Mouse (Mus musculus) G1E (cell line): ENCODE results near the gene Ptgir. TPM values are rescaled to one million over a fixed set of nuclear protein-coding genes. Genes with fewer than 3 reads are reported as not detected.
A peak's percentile ranks its signal among the peaks of the same experiment; 100 is the strongest.

Experiments used
- ATAC-seq: 2 replicates; pipeline ENCODE4 v1.8.0; 2016; ENCODE audit warnings: mild to moderate bottlenecking; ENCODE audit not compliant: insufficient number of reproducible peaks, poor library complexity, low FRiP score, severe bottlenecking; ENCODE audit errors: extremely low read depth
- DNase-seq: peaks from one replicate; pipeline ENCODE4 v3.0.0; 2012; ENCODE audit warnings: low spot score
- H3K27me3 ChIP-seq: 2 replicates; pipeline ENCODE4 v1.6.1; 2012; ENCODE audit warnings: mild to moderate bottlenecking, low read length, inconsistent platforms; ENCODE audit not compliant: insufficient read depth
- H3K36me3 ChIP-seq: replicated peaks from 2 replicates; pipeline ENCODE3; 2012; ENCODE audit warnings: mild to moderate bottlenecking, inconsistent platforms
- H3K4me1 ChIP-seq: 2 replicates; pipeline ENCODE4 v1.6.1; 2012; ENCODE audit warnings: low read depth, low read length, inconsistent platforms, mixed read lengths; ENCODE audit not compliant: insufficient read depth
- H3K4me3 ChIP-seq: 2 replicates; pipeline ENCODE4 v1.5.1; 2012; ENCODE audit warnings: low read depth, mild to moderate bottlenecking, inconsistent platforms, low read length, moderate library complexity, mixed read lengths
- H3K9me3 ChIP-seq: replicated peaks from 2 replicates; pipeline ENCODE4 v1.6.1; 2012; ENCODE audit warnings: inconsistent platforms
- CTCF ChIP-seq: IDR thresholded peaks from 2 replicates; pipeline ENCODE4 v1.5.1; 2012; ENCODE audit warnings: low read depth, low read length, inconsistent platforms, mixed read lengths
- GATA1 ChIP-seq: IDR thresholded peaks from 2 replicates; pipeline ENCODE4 v1.6.1; 2012; ENCODE audit warnings: borderline replicate concordance, low read length, inconsistent platforms, mixed read lengths
- GATA2 ChIP-seq: IDR thresholded peaks from 2 replicates; pipeline ENCODE4 v1.6.1; 2012; ENCODE audit warnings: low read depth, low read length, inconsistent platforms, borderline replicate concordance
- POLR2AphosphoS5 ChIP-seq: IDR thresholded peaks from 2 replicates; pipeline ENCODE4 v1.6.1; 2012; ENCODE audit warnings: low read depth, low read length, inconsistent platforms; ENCODE audit not compliant: insufficient replicate concordance
- TAL1 ChIP-seq: conservative IDR thresholded peaks from 2 replicates; pipeline ENCODE4 v1.6.1; 2012; ENCODE audit warnings: low read depth, low read length, inconsistent platforms, mixed read lengths
- polyA plus RNA-seq: library from polyadenylated mRNA; stranded (reverse); fragments of >175 nt; gene quantifications from 2 replicates; pipeline ENCODE4 v1.2.3, GENCODE M21; 2012
- total RNA-seq, 2 experiments: library from RNA; stranded (forward) in 1 of 2; stranded (reverse) in 1 of 2; fragments of 200-1000 nt in 1 of 2; fragments of >200 nt in 1 of 2; fragmentation: Nextera tagmentation in 1 of 2; gene quantifications; 2 replicates each; pipeline ENCODE4 v1.2.3; 2014 to 2017

Ptgir gene
- total and polyA plus RNA-seq, 3 experiments, result 0.05 to 3.5 TPM; not detected in 1

DNA sequence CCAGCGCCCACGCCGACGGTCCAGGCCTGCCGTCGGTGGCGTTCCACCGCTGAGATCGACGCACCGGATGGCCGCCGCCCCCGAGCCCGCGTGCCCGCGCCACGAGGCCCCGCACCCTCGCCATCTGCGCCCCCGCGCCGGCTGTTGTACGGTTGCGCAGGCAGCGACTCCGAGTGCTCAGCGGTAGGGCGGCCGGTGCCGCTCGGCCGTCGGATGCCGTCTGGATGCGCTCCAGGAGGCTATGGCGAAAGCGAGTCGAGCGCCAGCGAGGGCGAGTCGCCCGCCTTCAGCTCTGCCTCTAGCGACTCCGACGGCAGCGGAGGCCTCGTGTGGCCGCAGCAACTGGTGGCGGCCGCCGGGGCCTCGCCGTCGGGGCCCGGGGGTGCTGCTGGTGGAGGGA, 20.4 kb upstream of the Ptgir start:
- Histone ChIP-seq H3K4me1 (no peaks in the 10 kb centered on the region), H3K9me3 (peaks cover 24% of the 10 kb centered on the region), H3K36me3 (no peaks in the 10 kb centered on the region), H3K4me3 (peak overlapping the region; percentile 9; the same call in 1 of the 2 replicates), H3K27me3 (peaks cover 30% of the 10 kb centered on the region)
- no peak for DNase-seq
- TF ChIP-seq GATA1 (no peak), GATA2 (no peak), CTCF (no peak), POLR2AphosphoS5 (no peak), TAL1 (no peak)
- no peak for ATAC-seq

DNA sequence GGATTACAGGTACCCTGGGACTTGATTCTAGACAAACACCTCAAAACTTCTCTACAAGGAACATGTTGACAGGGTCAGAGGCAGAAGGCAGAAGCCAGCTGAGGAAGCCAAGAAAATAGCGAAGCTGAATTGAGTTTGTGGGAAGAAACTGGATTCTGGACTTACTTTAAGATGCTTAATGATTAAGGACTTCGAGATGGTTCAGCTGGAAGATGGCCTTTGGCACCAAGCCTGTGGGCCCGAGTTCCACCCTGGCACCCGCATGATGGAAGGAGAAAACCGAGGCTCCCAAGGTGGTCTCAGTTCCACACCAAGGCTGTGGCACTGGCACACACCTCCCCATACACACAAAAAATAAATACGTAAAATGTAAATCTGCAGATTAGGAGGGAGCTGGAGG, 15.8 kb upstream of the Ptgir start:
- Histone ChIP-seq H3K27me3 (peaks cover 44% of the 10 kb centered on the region), H3K4me1 (peaks cover 26% of the 10 kb centered on the region), H3K4me3 (no peak overlapping the region), H3K36me3 (no peaks in the 10 kb centered on the region), H3K9me3 (peaks cover 13% of the 10 kb centered on the region)
- TF ChIP-seq GATA2 (no peak), POLR2AphosphoS5 (no peak), CTCF (no peak), TAL1 (no peak), GATA1 (no peak)
- DNase-seq, result no peak
- no peak for ATAC-seq

DNA sequence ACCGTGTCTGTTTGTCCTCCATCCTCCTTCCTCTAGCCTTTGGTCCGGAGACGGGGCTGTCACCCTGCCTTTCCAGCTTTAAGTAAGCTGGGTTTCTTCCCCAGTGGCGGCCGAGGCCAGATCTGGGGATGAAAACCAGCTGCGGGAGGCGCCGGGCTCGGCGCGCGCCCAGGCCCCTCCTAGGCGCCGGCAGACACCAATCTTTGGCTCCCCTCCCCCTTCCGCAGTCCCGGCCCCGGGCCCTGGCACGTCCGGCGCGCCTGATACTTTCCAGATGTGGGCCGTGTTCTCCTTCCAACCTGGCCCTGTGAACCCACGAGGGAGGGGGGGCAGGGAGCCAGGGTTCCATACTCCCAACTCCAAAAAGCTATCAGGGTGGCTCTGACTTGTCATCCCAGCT, 15.3 kb upstream of the Ptgir start:
- no peak for ATAC-seq
- Histone ChIP-seq H3K4me3 (no peak overlapping the region), H3K9me3 (peaks cover 9% of the 10 kb centered on the region), H3K27me3 (peaks cover 45% of the 10 kb centered on the region), H3K4me1 (peaks cover 26% of the 10 kb centered on the region), H3K36me3 (no peaks in the 10 kb centered on the region)
- no peak for DNase-seq
- no peak for TF ChIP-seq GATA2
- no peak for TF ChIP-seq CTCF
- no peak for TF ChIP-seq TAL1
- TF ChIP-seq GATA1, result no peak
- TF ChIP-seq POLR2AphosphoS5, result no peak

DNA sequence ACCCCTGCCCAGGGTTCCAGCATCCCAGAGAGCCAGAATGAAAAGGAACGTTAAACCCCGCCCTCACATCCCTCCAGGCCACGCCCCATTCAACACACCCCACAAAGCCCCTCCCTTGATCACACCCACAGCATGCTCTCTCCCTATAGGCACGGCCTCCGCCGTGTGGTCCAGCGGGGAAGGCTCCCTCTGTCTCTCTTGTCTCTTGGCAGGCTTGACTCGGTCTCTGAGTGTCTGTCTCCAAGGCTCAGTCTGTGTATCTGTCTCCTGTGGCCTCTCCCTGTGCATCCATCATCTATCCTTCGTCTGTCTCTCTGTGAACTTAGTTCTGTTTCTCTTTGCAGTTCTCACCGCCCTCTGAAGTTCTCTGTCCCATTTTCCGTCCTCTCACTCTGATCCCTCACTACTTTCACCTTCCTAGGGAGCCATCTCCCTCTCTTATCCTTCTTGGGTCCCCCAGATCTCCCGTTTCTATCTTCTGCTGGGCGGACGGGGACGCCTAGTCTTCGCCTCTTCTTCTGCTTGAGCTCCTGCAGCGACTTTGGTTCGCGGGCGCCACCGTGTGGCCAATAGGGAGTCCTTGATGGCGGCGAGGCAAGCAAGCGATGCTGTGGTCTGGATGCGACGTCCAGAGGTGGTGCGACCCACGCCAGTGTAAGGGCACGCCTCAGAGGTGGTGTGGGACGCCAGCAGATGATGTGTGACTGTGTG, 14.5 kb upstream of the Ptgir start, which contains the start of gene Gng8:
Gene Gng8, plus strand, starts transcription at position 146 of the 711 bp plus-strand sequence.
- Histone ChIP-seq H3K27me3 (peaks cover 48% of the 10 kb centered on the region), H3K36me3 (no peaks in the 10 kb centered on the region), H3K9me3 (peaks cover under 1% of the 10 kb centered on the region; the same call in 1 of the 2 replicates), H3K4me1 (peaks cover 26% of the 10 kb centered on the region), H3K4me3 (peak within 1 kb of the TSS; percentile 66)
- peak; percentile 74 for ATAC-seq
- peak; percentile 78 for TF ChIP-seq CTCF
- no peak for TF ChIP-seq TAL1
- DNase-seq, result peak; percentile 65

DNA sequence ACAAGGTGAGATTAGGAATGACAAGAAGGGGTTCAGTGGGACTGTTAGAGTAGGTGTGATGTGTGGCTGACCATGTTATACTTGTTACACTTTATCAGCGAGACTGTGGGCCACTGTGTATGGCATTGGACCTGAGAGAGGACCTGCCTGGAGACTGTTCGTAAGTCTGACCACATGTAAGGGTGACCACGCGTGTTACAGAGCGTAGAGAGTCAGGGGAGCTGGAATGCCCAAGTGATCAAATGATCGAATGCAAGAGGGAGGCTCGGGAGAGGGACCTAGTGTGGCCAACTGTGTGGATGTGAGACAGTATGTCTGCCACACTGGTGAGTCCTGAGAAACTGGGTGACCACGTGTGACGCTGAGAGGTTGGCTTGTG, 13.9 kb upstream of the Ptgir start:
- TF ChIP-seq POLR2AphosphoS5, result no peak
- TF ChIP-seq CTCF, result no peak
- TF ChIP-seq TAL1, result no peak
- no peak for TF ChIP-seq GATA1
- no peak for TF ChIP-seq GATA2
- no peak for ATAC-seq
- Histone ChIP-seq H3K27me3 (peaks cover 48% of the 10 kb centered on the region), H3K36me3 (no peaks in the 10 kb centered on the region), H3K4me3 (peak overlapping the region; percentile 66; the same call in 1 of the 2 replicates), H3K9me3 (no peaks in the 10 kb centered on the region), H3K4me1 (peaks cover 26% of the 10 kb centered on the region)
- DNase-seq, result no peak

DNA sequence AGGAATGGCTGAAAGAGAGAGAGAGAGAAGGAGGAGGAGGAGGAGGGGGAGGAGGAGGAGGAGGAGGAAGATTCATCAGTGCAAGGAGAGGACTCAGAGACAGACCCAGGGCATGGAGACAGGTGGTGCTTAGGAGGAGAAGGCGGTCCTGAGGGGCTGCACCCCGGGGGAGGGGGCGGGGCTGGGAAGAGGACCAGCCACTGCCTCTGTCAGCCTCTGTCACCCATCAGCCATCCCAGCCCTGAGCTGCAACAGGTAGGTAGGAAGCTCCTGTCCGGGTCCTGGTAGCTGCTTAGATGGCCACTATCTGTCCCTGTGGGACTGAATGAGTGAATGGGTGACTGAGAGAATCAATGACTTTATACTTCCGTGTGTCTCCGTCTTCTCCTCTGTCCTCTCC, 12.7 kb upstream of the Ptgir start:
- H3K4me3 ChIP-seq, result no peak overlapping the region
- DNase-seq (no peak), ATAC-seq (no peak)
- H3K36me3 ChIP-seq, result no peaks in the 10 kb centered on the region
- H3K27me3 ChIP-seq, result peaks cover 46% of the 10 kb centered on the region
- peaks cover 26% of the 10 kb centered on the region for H3K4me1 ChIP-seq
- no peaks in the 10 kb centered on the region for H3K9me3 ChIP-seq
- TF ChIP-seq POLR2AphosphoS5 (no peak), CTCF (no peak), TAL1 (no peak), GATA1 (no peak), GATA2 (no peak)

DNA sequence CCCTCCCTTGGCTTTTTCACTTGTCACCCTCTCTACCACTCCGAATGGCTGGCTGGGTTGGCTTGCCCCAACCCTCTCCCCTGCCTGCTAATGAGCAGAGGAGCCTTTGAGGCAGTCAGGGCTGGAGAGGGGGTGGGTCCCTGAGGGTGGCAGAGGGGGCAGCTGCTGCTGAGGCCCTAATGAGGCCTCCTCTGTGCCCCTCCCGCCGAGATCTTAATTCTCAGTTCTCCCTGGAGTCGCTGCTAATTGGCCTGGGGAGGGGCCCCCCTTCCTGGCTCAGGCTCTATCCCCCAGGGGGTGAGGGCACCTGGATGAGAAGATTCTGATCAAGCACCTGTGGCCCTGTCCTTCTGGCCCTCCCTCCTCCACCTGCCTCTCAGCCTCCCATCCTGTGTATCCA, 12.0 kb upstream of the Ptgir start:
- H3K4me3 ChIP-seq, result no peak overlapping the region
- no peaks in the 10 kb centered on the region for H3K9me3 ChIP-seq
- H3K36me3 ChIP-seq, result no peaks in the 10 kb centered on the region
- H3K4me1 ChIP-seq, result peaks cover 26% of the 10 kb centered on the region
- H3K27me3 ChIP-seq, result peaks cover 46% of the 10 kb centered on the region
- DNase-seq (no peak), ATAC-seq (no peak)
- TF ChIP-seq POLR2AphosphoS5 (no peak), GATA1 (no peak), GATA2 (no peak), TAL1 (no peak), CTCF (no peak)
